Mouse (Mus musculus) E14TG2a.4 (cell line): Measurements from ENCODE around the gene Osbp2.

Experiments used
- CTCF ChIP-seq: conservative IDR thresholded peaks from 2 replicates; pipeline ENCODE4 v1.5.1; 2014; ENCODE audit warnings: low read length
- POU5F1 ChIP-seq: IDR thresholded peaks from 2 replicates; pipeline ENCODE4 v1.6.1; 2014; ENCODE audit warnings: low read length, borderline replicate concordance

DNA sequence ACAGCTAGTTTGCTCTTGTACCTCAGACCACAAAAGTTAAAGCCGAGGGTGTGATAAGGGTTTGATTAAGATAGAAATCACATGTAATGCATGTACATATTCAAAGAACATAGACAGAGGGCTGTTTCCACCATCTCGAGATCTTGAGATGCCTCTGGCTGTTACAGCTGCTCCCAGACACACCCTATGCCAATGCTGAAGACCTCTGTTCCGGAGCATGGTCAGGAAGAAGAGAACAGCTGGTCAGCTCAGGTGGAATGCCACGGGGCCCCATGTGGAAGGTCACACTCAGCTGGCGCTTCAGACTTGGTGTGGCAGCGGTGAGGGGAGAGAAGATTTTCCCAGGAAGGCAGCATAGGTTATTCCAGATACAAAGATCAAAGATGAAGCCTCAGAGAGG is 41.0 kb upstream of the Osbp2 start:
- no peak for TF ChIP-seq CTCF
- TF ChIP-seq POU5F1: no peak
